Mouse (Mus musculus): Measurements from ENCODE around the gene Tbc1d22b. TPM values are rescaled to one million over a fixed set of nuclear protein-coding genes. Genes with fewer than 3 reads are reported as not detected.
"Not testable (repeated sequence)": the region's sequence is repeated elsewhere in the genome, so short reads cannot be mapped to it uniquely, and the experiment has no call there.

Gene Tbc1d22b
- 13.6 and 14.4 TPM in 2 replicates for polyA plus RNA-seq (2016; fragmentation: Nextera tagmentation; extraction: Ambion mirVana)

GRCm38 (mm10) chr17:29549543-29550428, at the start of gene Tbc1d22b, which contains the start of gene Gm17657:
TSS of gene Tbc1d22b (plus strand) at chr17:29549785.
TSS of gene Gm17657 (minus strand) at chr17:29549638.
- peak within 1 kb of the TSS; percentile 97 for H3K27ac ChIP-seq
- H3K4me1 ChIP-seq = peaks cover 24% of the 10 kb centered on the region
- H3K9me3 ChIP-seq = no peaks in the 10 kb centered on the region
- no peaks in the 10 kb centered on the region for H3K27me3 ChIP-seq (ENCODE audit: insufficient read depth, poor library complexity, severe bottlenecking)
- DNase-seq (ENCODE audit: low spot score) = peak; percentile 97
- H3K4me3 ChIP-seq = peak within 1 kb of the TSS; percentile 99
- WGBS = under 1% methylated on average over 44 of the region's 44 CpGs
- no peaks in the 10 kb centered on the region for H3K36me3 ChIP-seq

GRCm38 (mm10) chr17:29500243-29500740, 49.3 kb upstream of the Tbc1d22b start:
- H3K4me3 ChIP-seq = no peak overlapping the region
- DNase-seq (ENCODE audit: low spot score) = no peak
- peaks cover 17% of the 10 kb centered on the region for H3K4me1 ChIP-seq
- no peaks in the 10 kb centered on the region for H3K9me3 ChIP-seq
- H3K27ac ChIP-seq = peak overlapping the region; percentile 67
- H3K27me3 ChIP-seq (ENCODE audit: insufficient read depth, poor library complexity, severe bottlenecking) = no peaks in the 10 kb centered on the region
- H3K36me3 ChIP-seq = 0 out of 2 replicates have a peak, but pooled peaks cover 7% of the 10 kb centered on the region
- 74% methylated on average over 7 of the region's 7 CpGs for WGBS

- no peak overlapping the region for H3K4me3 ChIP-seq
- peaks cover 17% of the 10 kb centered on the region for H3K4me1 ChIP-seq
- 64% methylated on average over 17 of the region's 17 CpGs for WGBS
- no peaks in the 10 kb centered on the region for H3K27me3 ChIP-seq (ENCODE audit: insufficient read depth, poor library complexity, severe bottlenecking)
- peak; percentile 93 for DNase-seq (ENCODE audit: low spot score)
- 0 out of 2 replicates have a peak, but pooled peaks cover 6% of the 10 kb centered on the region for H3K36me3 ChIP-seq
- H3K9me3 ChIP-seq = no peaks in the 10 kb centered on the region
- H3K27ac ChIP-seq = peak overlapping the region; percentile 67
These were observed 48.6 kb upstream of the Tbc1d22b start for GRCm38 (mm10) chr17:29500802-29501469.

GRCm38 (mm10) chr17:29502005-29502668, 47.4 kb upstream of the Tbc1d22b start:
- Histone ChIP-seq H3K4me3 (no peak overlapping the region), H3K9me3 (no peaks in the 10 kb centered on the region), H3K4me1 (peaks cover 17% of the 10 kb centered on the region), H3K27me3 (ENCODE audit: insufficient read depth, poor library complexity, severe bottlenecking) (no peaks in the 10 kb centered on the region), H3K36me3 (no peaks in the 10 kb centered on the region), H3K27ac (peak overlapping the region; percentile 67; the same call in 1 of the 2 replicates)
- no peak for DNase-seq (ENCODE audit: low spot score)
- 71% methylated on average over 7 of the region's 7 CpGs for WGBS

- DNase-seq (ENCODE audit: low spot score) = no peak
- H3K4me3 ChIP-seq = peak overlapping the region; percentile 33
- peak overlapping the region; percentile 67 for H3K27ac ChIP-seq
- H3K4me1 ChIP-seq = peaks cover 15% of the 10 kb centered on the region
- H3K36me3 ChIP-seq = no peaks in the 10 kb centered on the region
- H3K9me3 ChIP-seq = no peaks in the 10 kb centered on the region
- 9% methylated on average over 32 of the region's 32 CpGs for WGBS
- no peaks in the 10 kb centered on the region for H3K27me3 ChIP-seq (ENCODE audit: insufficient read depth, poor library complexity, severe bottlenecking)
These were observed 46.6 kb upstream of the Tbc1d22b start for GRCm38 (mm10) chr17:29502669-29503665.

- Histone ChIP-seq H3K4me3 (no peak overlapping the region), H3K36me3 (no peaks in the 10 kb centered on the region), H3K27me3 (ENCODE audit: insufficient read depth, poor library complexity, severe bottlenecking) (no peaks in the 10 kb centered on the region), H3K4me1 (peaks cover 13% of the 10 kb centered on the region; the same call in 1 of the 2 replicates), H3K9me3 (no peaks in the 10 kb centered on the region), H3K27ac (no peak overlapping the region)
- WGBS = 73% methylated on average over 5 of the region's 5 CpGs
- DNase-seq (ENCODE audit: low spot score) = no peak
These were observed 45.9 kb upstream of the Tbc1d22b start for GRCm38 (mm10) chr17:29503700-29504099.

- peaks cover 9% of the 10 kb centered on the region for H3K4me1 ChIP-seq
- H3K27ac ChIP-seq = peak overlapping the region; percentile 76; the same call in 1 of the 2 replicates
- H3K27me3 ChIP-seq (ENCODE audit: insufficient read depth, poor library complexity, severe bottlenecking) = no peaks in the 10 kb centered on the region
- 72% methylated on average over 12 of the region's 12 CpGs for WGBS
- DNase-seq (ENCODE audit: low spot score) = no peak
- H3K9me3 ChIP-seq = no peaks in the 10 kb centered on the region
- no peaks in the 10 kb centered on the region for H3K36me3 ChIP-seq
- no peak overlapping the region for H3K4me3 ChIP-seq
These were observed 40.5 kb upstream of the Tbc1d22b start for GRCm38 (mm10) chr17:29508927-29509608.

GRCm38 (mm10) chr17:29510691-29511090, 38.9 kb upstream of the Tbc1d22b start:
- WGBS = 58% methylated on average over 8 of the region's 8 CpGs
- DNase-seq (ENCODE audit: low spot score) = no peak
- Histone ChIP-seq H3K4me1 (peaks cover 9% of the 10 kb centered on the region), H3K9me3 (no peaks in the 10 kb centered on the region), H3K36me3 (no peaks in the 10 kb centered on the region), H3K27ac (peak overlapping the region; percentile 17), H3K27me3 (ENCODE audit: insufficient read depth, poor library complexity, severe bottlenecking) (no peaks in the 10 kb centered on the region), H3K4me3 (no peak overlapping the region)

GRCm38 (mm10) chr17:29513044-29513730, 36.4 kb upstream of the Tbc1d22b start:
- H3K27ac ChIP-seq = peak overlapping the region; percentile 59
- 29% methylated on average over 13 of the region's 13 CpGs for WGBS

GRCm38 (mm10) chr17:29514435-29514834, 35.1 kb upstream of the Tbc1d22b start:
- 0 out of 2 replicates have a peak overlapping the region, but pooled peaks have one; percentile 25 for H3K27ac ChIP-seq
- H3K9me3 ChIP-seq = no peaks in the 10 kb centered on the region
- H3K4me3 ChIP-seq = no peak overlapping the region
- peaks cover 9% of the 10 kb centered on the region for H3K4me1 ChIP-seq
- H3K27me3 ChIP-seq (ENCODE audit: insufficient read depth, poor library complexity, severe bottlenecking) = no peaks in the 10 kb centered on the region
- no peaks in the 10 kb centered on the region for H3K36me3 ChIP-seq
- peak; percentile 89 for DNase-seq (ENCODE audit: low spot score)
- 3% methylated on average over 11 of the region's 11 CpGs for WGBS

More at GRCm38 (mm10) chr17:29513044-29513730, 36.4 kb upstream of the Tbc1d22b start:
- no peaks in the 10 kb centered on the region for H3K9me3 ChIP-seq
- peaks cover 9% of the 10 kb centered on the region for H3K4me1 ChIP-seq
- H3K27me3 ChIP-seq (ENCODE audit: insufficient read depth, poor library complexity, severe bottlenecking) = no peaks in the 10 kb centered on the region
- peak; percentile 96 for DNase-seq (ENCODE audit: low spot score)
- H3K4me3 ChIP-seq = no peak overlapping the region
- no peaks in the 10 kb centered on the region for H3K36me3 ChIP-seq

GRCm38 (mm10) chr17:29518665-29519064, 30.9 kb upstream of the Tbc1d22b start:
- H3K4me1 ChIP-seq; H3K27me3 ChIP-seq (ENCODE audit: insufficient read depth, poor library complexity, severe bottlenecking); H3K36me3 ChIP-seq; DNase-seq (ENCODE audit: low spot score); H3K27ac ChIP-seq; H3K9me3 ChIP-seq; H3K4me3 ChIP-seq: not testable (repeated sequence)
- 89% methylated on average over 5 of the region's 5 CpGs for WGBS

Measured in heart, embryonic 10.5 days (tissue).